In the genomic region with DNA sequence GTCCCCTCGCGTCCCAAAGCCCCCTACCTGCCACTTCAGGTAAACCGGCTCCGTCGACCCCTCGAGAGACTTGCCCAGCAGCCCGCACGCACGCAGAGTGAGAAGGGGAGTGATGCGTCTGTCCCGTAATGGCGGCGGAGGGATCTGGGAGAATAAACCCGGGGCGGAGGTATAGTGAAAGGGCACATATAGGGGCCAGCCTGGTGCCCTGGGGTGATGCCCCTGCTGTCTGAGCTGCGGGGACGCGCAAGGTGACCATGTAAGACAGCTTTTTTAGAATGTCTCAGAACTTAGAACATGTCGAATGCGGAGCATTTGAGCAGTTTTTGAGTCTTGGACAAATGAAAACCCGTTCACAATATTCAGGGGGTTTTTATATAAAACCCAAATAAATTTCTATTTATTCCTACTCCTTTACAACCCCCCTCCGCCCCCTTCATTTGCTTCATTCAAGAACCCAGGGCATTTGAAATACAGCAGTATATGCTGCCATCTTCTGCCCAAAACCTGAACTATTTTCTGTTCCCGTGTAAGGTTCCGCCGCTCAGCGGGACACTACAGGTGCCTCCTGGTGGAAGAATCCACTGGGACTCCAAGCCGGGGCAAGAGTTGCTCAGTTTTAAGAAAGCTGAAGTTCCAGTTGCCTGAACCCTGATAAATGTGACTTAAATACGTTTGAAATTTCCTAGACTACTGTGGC, we compare ENCODE assay signal across 8 mouse cellular contexts. TPM values are rescaled to one million over a fixed set of nuclear protein-coding genes. Genes with fewer than 3 reads are reported as not detected.
DNase-seq lines count a peak whose midpoint lies in the region; ATAC-seq and TF ChIP-seq lines count a peak whose summit lies in the region.

Gene Tsc22d3, minus strand, starts transcription at position 250 of the 700 bp plus-strand sequence.

- DNase-seq in CD8-positive naive resting alpha-beta T cell, adult 2 months (ENCODE audit: low read depth in 2 of 2, low spot score in 2 of 2): peak; percentile 48 to 59
- peak; percentile 80 for DNase-seq in brain, adult 2 months (ENCODE audit: low read depth, low spot score)
- peak; percentile 25 for DNase-seq in forebrain, embryonic 10.5 days (ENCODE audit: extremely low spot score, low spot score)
- DNase-seq in kidney, postnatal 10 days: peak; percentile 69
- peak; percentile 52 for DNase-seq in liver, embryonic 11.5 days (ENCODE audit: low spot score)

- H3K27me3 ChIP-seq in forebrain, embryonic 10.5 days (ENCODE audit: poor library complexity, severe bottlenecking): peaks cover 99% of the 10 kb centered on the region
- H3K27me3 ChIP-seq in heart, embryonic 15.5 days: no peaks in the 10 kb centered on the region; the same call in 1 of the 2 replicates
- peaks cover 46% of the 10 kb centered on the region for H3K27me3 ChIP-seq in liver, embryonic 11.5 days (replicated peaks; ENCODE audit: control insufficient read depth, insufficient read depth, low read length)
- no peaks in the 10 kb centered on the region for H3K27me3 ChIP-seq in myocyte (ENCODE audit: control insufficient read depth, insufficient read depth, insufficient read length)
- H3K27me3 ChIP-seq in stomach, embryonic 16.5 days (ENCODE audit: control insufficient read depth, insufficient read depth, low read length): peaks cover 10% of the 10 kb centered on the region; the same call in 1 of the 2 replicates

- H3K79me2 ChIP-seq in myocyte (ENCODE audit: control insufficient read depth, insufficient read depth): no peaks in the 10 kb centered on the region

- WGBS in forebrain, embryonic 10.5 days: 25% methylated on average over 28 of the region's 28 CpGs
- 19% methylated on average over 28 of the region's 28 CpGs for WGBS in heart, embryonic 15.5 days
- WGBS in liver, embryonic 11.5 days: 17% methylated on average over 28 of the region's 28 CpGs
- 18% methylated on average over 28 of the region's 28 CpGs for WGBS in stomach, embryonic 16.5 days

- peaks cover 6% of the 10 kb centered on the region; the same call in 1 of the 2 replicates for H3K9me3 ChIP-seq in forebrain, embryonic 10.5 days
- no peaks in the 10 kb centered on the region for H3K9me3 ChIP-seq in heart, embryonic 15.5 days (replicated peaks)
- no peaks in the 10 kb centered on the region for H3K9me3 ChIP-seq in liver, embryonic 11.5 days (ENCODE audit: control insufficient read depth, low read length)
- no peaks in the 10 kb centered on the region; the same call in 1 of the 2 replicates for H3K9me3 ChIP-seq in stomach, embryonic 16.5 days (replicated peaks; ENCODE audit: control insufficient read depth, low read length)

- peaks cover 14% of the 10 kb centered on the region for H3K4me1 ChIP-seq in forebrain, embryonic 10.5 days
- peaks cover 5% of the 10 kb centered on the region; the same call in 1 of the 2 replicates for H3K4me1 ChIP-seq in heart, embryonic 15.5 days (replicated peaks)
- H3K4me1 ChIP-seq in liver, embryonic 11.5 days (replicated peaks; ENCODE audit: control insufficient read depth, insufficient read depth, low read length): no peaks in the 10 kb centered on the region
- no peaks in the 10 kb centered on the region for H3K4me1 ChIP-seq in stomach, embryonic 16.5 days (ENCODE audit: control insufficient read depth, insufficient read depth, low read length)

- no peak within 1 kb of the TSS for H3K27ac ChIP-seq in forebrain, embryonic 10.5 days
- peak within 1 kb of the TSS; percentile 88 for H3K27ac ChIP-seq in heart, embryonic 15.5 days
- no peak within 1 kb of the TSS for H3K27ac ChIP-seq in liver, embryonic 11.5 days (ENCODE audit: low read depth, low read length)
- no peak within 1 kb of the TSS for H3K27ac ChIP-seq in stomach, embryonic 16.5 days (ENCODE audit: low read length)

- peak within 1 kb of the TSS; percentile 53 for H3K9ac ChIP-seq in heart, embryonic 15.5 days
- H3K9ac ChIP-seq in liver, embryonic 11.5 days (ENCODE audit: low read depth, low read length): no peak within 1 kb of the TSS
- H3K9ac ChIP-seq in stomach, embryonic 16.5 days (ENCODE audit: low read length): peak within 1 kb of the TSS; percentile 66

- peak within 1 kb of the TSS; percentile 58 for H3K4me3 ChIP-seq in forebrain, embryonic 10.5 days
- H3K4me3 ChIP-seq in heart, embryonic 15.5 days: peak within 1 kb of the TSS; percentile 60
- peak within 1 kb of the TSS; percentile 59 for H3K4me3 ChIP-seq in liver, embryonic 11.5 days (ENCODE audit: low read depth, low read length)
- peak within 1 kb of the TSS; percentile 17 for H3K4me3 ChIP-seq in myocyte
- peak within 1 kb of the TSS; percentile 52 for H3K4me3 ChIP-seq in stomach, embryonic 16.5 days (replicated peaks; ENCODE audit: low read length)

- ATAC-seq in heart, embryonic 15.5 days (replicated peaks; ENCODE audit: insufficient number of reproducible peaks, insufficient read depth, low FRiP score, low read depth): 0 out of 2 replicates have a peak, but pooled peaks have one; percentile 32
- peak; percentile 60; the same call in 1 of the 2 replicates for ATAC-seq in liver, embryonic 11.5 days (replicated peaks; ENCODE audit: low FRiP score)
- ATAC-seq in stomach, embryonic 16.5 days (ENCODE audit: insufficient read depth, low FRiP score): 0 out of 2 replicates have a peak, but pooled peaks have one; percentile 49

- H3K4me2 ChIP-seq in heart, embryonic 15.5 days: peak within 1 kb of the TSS; percentile 78
- H3K4me2 ChIP-seq in liver, embryonic 11.5 days: peak within 1 kb of the TSS; percentile 84
- peak within 1 kb of the TSS; percentile 71 for H3K4me2 ChIP-seq in myocyte (ENCODE audit: low read depth)
- peak within 1 kb of the TSS; percentile 76 for H3K4me2 ChIP-seq in stomach, embryonic 16.5 days (ENCODE audit: low read depth, low read length)

- no peaks in the 10 kb centered on the region for H3K36me3 ChIP-seq in forebrain, embryonic 10.5 days (replicated peaks)
- H3K36me3 ChIP-seq in heart, embryonic 15.5 days: no peaks in the 10 kb centered on the region
- no peaks in the 10 kb centered on the region for H3K36me3 ChIP-seq in liver, embryonic 11.5 days (ENCODE audit: control insufficient read depth, insufficient read depth, low read length)
- no peaks in the 10 kb centered on the region for H3K36me3 ChIP-seq in myocyte (ENCODE audit: control insufficient read depth, insufficient read depth)
- H3K36me3 ChIP-seq in stomach, embryonic 16.5 days (ENCODE audit: control insufficient read depth, insufficient read depth, low read length): no peaks in the 10 kb centered on the region

- H3ac ChIP-seq in myocyte (ENCODE audit: control insufficient read depth, insufficient read length): peak within 1 kb of the TSS; percentile 73

- TF ChIP-seq POLR2A in myocyte (IDR thresholded peaks at IDR 0.05; ENCODE audit: insufficient read length, low read depth): no peak

TF ChIP-seq in myocyte, 11 proteins besides CTCF, POLR2A, EP300 and RAD21:
- TF ChIP-seq TCF3 (IDR thresholded peaks at IDR 0.05; ENCODE audit: insufficient read length, low read depth): no peak
TF ChIP-seq in myocyte: peak in this region for 0.

RNA-seq across cellular contexts. Expression of gene Tsc22d3, which starts in this region (rescaled TPM):
- 93.8 and 97.5 TPM in 2 replicates for polyA plus RNA-seq in forebrain, embryonic 10.5 days (2016; fragmentation: Nextera tagmentation; extraction: Ambion mirVana)
- polyA plus RNA-seq in heart, embryonic 15.5 days (2015; fragmentation: Nextera tagmentation; extraction: Ambion mirVana): 183 and 190 TPM in 2 replicates
- 31.5 and 32.2 TPM in 2 replicates for polyA plus RNA-seq in liver, embryonic 11.5 days (2014; fragmentation: Nextera tagmentation; extraction: Ambion mirVana)
- polyA plus RNA-seq in myocyte (2012; fragmentation: generic; extraction: Trizol): 87.0 TPM
- 94.0 and 108 TPM in 2 replicates for polyA plus RNA-seq in stomach, embryonic 16.5 days (2015; fragmentation: Nextera tagmentation; extraction: Ambion mirVana)

Comparison
In these comparisons a context has a peak if more than half of its experiments do, and no peak if none do; other contexts are left out.
1. DNase-seq: peak in every context shown above with its lines; median percentile 80 in brain, adult 2 months; 69 in kidney, postnatal 10 days; 54 in CD8-positive naive resting alpha-beta T cell, adult 2 months; 52 in liver, embryonic 11.5 days; 25 in forebrain, embryonic 10.5 days.